Mouse (Mus musculus) small intestine, adult 2 months (tissue): ENCODE measurements at regions not wholly inside any gene's neighbourhood (a gene's known extent, or its start where the extent isn't known, plus 50 kb on each side); places are given as distances from the start of the nearest gene placed in this dataset.

Experiments used
- CTCF ChIP-seq: fragments of 200-500 bp; IDR thresholded peaks from 2 replicates; pipeline ENCODE4 v1.5.1; 2012; ENCODE audit warnings: low read depth, mild to moderate bottlenecking, control low read depth, inconsistent platforms, low read length, moderate library complexity, mixed read lengths; ENCODE audit not compliant: insufficient replicate concordance, insufficient read length; ENCODE audit errors: extremely low read depth
- POLR2A ChIP-seq: fragments of 200-500 bp; IDR thresholded peaks from 2 replicates; pipeline ENCODE4 v1.6.1; 2012; ENCODE audit warnings: low read depth, mild to moderate bottlenecking, control low read depth, inconsistent platforms, low read length, moderate library complexity

GRCm38 (mm10) chr7:37240832-37241231 lies 532.6 kb downstream of the Zfp536 start:
- TF ChIP-seq CTCF (no peak), POLR2A (no peak)
